Mouse (Mus musculus): ENCODE measurements around the gene Exoc3l. TPM values are rescaled to one million over a fixed set of nuclear protein-coding genes. Genes with fewer than 3 reads are reported as not detected.

The Exoc3l gene
- polyA plus RNA-seq, 1 experiment from 2014 or later = 8.0 TPM

DNA sequence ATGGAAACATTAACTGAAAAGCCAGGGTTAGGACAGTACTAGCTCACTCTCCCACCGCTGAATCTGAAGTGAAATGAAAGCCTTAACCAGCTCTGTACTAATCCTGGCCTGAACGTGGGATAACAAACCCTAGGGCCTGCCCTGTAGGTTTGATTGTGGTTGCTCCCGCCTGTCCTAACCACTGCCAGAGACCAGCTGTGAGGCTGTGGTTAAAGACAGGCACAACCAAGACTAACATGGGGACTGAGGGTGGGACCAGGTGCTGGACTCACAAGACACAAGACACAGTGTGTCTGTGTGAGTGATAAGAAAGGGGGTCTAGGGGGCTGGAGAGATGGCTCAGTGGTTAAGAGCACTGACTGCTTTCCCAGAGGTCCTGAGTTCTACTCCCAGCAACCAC, 15.3 kb downstream of the Exoc3l start:
- H3K4me2 ChIP-seq (ENCODE audit: low read depth, low read length) = no peak overlapping the region
- no peak overlapping the region for H3K4me3 ChIP-seq (ENCODE audit: low read depth, low read length)
- H3K4me1 ChIP-seq (ENCODE audit: control insufficient read depth, insufficient read depth, low read length) = 0 out of 2 replicates have a peak, but pooled peaks cover 2% of the 10 kb centered on the region
- no peak overlapping the region for H3K27ac ChIP-seq (ENCODE audit: low read depth, low read length)
- no peak for ATAC-seq (ENCODE audit: low read depth)
- H3K27me3 ChIP-seq (ENCODE audit: control insufficient read depth, insufficient read depth, low read length) = peaks cover 8% of the 10 kb centered on the region
- peaks cover 30% of the 10 kb centered on the region; the same call in 1 of the 2 replicates for H3K36me3 ChIP-seq (ENCODE audit: control insufficient read depth, insufficient read depth, low read length)
- WGBS = 74% methylated on average over 3 of the region's 3 CpGs
- H3K9me3 ChIP-seq (ENCODE audit: control insufficient read depth, low read length) = no peaks in the 10 kb centered on the region
- H3K9ac ChIP-seq (replicated peaks; ENCODE audit: low read depth, low read length) = no peak overlapping the region

DNA sequence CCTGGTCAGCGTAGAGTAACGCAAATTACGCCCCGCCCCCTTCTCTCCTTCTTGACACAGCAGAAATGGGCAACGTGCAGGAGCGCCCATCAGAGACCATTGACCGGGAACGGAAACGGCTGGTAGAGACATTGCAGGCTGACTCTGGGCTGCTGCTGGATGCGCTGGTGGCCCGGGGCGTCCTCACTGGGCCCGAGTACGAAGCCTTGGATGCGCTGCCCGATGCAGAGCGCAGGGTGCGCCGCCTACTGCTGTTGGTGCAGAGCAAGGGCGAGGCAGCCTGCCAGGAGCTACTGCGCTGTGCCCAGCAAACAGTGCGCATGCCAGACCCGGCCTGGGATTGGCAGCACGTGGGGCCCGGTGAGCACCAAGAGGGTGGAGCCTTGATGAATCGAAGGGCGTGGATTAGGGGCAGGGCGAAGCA, 17.0 kb downstream of the Exoc3l start:
- no peak overlapping the region for H3K4me3 ChIP-seq (ENCODE audit: low read depth, low read length)
- peak overlapping the region; percentile 6; the same call in 1 of the 2 replicates for H3K4me2 ChIP-seq (ENCODE audit: low read depth, low read length)
- H3K4me1 ChIP-seq (ENCODE audit: control insufficient read depth, insufficient read depth, low read length) = 0 out of 2 replicates have a peak, but pooled peaks cover 2% of the 10 kb centered on the region
- H3K27ac ChIP-seq (ENCODE audit: low read depth, low read length) = no peak overlapping the region
- H3K27me3 ChIP-seq (ENCODE audit: control insufficient read depth, insufficient read depth, low read length) = peaks cover 18% of the 10 kb centered on the region
- WGBS = 2% methylated on average over 28 of the region's 28 CpGs
- peaks cover 21% of the 10 kb centered on the region; the same call in 1 of the 2 replicates for H3K36me3 ChIP-seq (ENCODE audit: control insufficient read depth, insufficient read depth, low read length)
- H3K9ac ChIP-seq (replicated peaks; ENCODE audit: low read depth, low read length) = no peak overlapping the region
- ATAC-seq (ENCODE audit: low read depth) = peak; percentile 71
- H3K9me3 ChIP-seq (ENCODE audit: control insufficient read depth, low read length) = no peaks in the 10 kb centered on the region

DNA sequence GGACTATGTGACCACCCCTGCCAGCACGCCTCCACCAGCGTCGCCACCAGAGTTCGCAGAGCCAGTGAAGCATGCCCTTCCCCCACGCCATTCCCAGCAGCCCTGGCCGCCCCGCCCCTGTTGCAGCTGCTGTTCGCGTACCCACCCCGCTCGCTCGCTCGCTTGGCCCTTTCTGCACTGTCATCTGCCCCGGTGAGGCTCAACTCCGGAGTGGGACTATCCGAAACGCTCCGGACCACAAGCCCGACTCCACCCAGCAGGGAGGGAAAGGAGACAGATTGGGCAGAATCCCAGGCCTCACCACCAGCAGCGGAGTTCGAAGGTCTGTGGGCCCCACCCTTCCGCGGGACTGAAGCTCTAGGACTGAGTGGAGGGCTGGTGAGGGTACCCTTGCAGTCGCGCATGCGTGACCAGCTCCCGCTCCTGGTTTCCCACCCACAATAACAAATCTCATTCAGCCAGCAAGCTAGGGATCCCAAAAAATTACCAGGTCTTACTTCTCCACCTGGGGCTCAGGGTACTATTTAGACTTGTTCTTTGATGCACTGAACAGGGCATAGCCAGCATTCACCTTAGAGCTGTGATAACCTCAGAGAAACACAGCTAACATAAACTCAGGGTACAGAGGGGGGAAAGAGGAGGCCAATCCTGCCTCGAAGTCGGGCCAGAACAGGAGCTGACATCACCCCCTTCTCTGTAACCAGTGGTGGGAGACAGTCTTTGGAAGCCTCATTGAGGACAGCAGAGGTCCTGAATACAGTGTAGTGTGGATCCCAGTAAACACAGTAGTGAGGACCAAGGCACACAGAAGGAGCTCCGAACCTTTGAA, 19.4 kb downstream of the Exoc3l start:
- Histone ChIP-seq H3K9me3 (ENCODE audit: control insufficient read depth, low read length) (no peaks in the 10 kb centered on the region), H3K27ac (ENCODE audit: low read depth, low read length) (no peak overlapping the region)

DNA sequence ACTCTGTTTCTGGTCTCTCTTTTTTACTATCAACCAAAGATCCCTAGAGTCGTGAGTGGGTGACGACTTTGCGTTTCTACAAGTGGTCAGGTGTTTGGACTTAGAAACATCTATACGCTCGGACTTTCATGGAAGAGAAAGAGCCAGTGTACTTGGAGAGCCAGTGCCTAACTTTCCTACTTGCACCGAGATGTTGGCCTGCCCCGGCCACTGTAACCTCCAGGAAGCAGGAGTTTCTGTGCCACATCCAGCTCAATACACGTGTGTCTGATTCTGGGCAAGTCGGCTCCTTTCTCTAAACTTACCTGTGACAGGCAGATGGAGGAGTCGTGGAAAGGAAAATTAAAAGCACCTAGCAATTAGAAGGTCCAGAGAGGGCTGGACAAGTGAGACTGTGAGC, 20.1 kb downstream of the Exoc3l start, which contains the start of gene Nol3:
TSS of gene Nol3 (plus strand) at position 301 of the 400 bp plus-strand sequence.
- no peak for ATAC-seq (ENCODE audit: low read depth)
- peaks cover 38% of the 10 kb centered on the region for H3K27me3 ChIP-seq (ENCODE audit: control insufficient read depth, insufficient read depth, low read length)
- 0 out of 2 replicates have a peak, but pooled peaks cover 6% of the 10 kb centered on the region for H3K36me3 ChIP-seq (ENCODE audit: control insufficient read depth, insufficient read depth, low read length)
- H3K4me1 ChIP-seq (ENCODE audit: control insufficient read depth, insufficient read depth, low read length) = 0 out of 2 replicates have a peak, but pooled peaks cover 2% of the 10 kb centered on the region
- H3K4me2 ChIP-seq (ENCODE audit: low read depth, low read length) = peak within 1 kb of the TSS; percentile 61
- no peaks in the 10 kb centered on the region for H3K9me3 ChIP-seq (ENCODE audit: control insufficient read depth, low read length)
- peak within 1 kb of the TSS; percentile 33 for H3K4me3 ChIP-seq (ENCODE audit: low read depth, low read length)
- WGBS = 8% methylated on average over 10 of the region's 10 CpGs
- H3K27ac ChIP-seq (ENCODE audit: low read depth, low read length) = no peak within 1 kb of the TSS
- H3K9ac ChIP-seq (replicated peaks; ENCODE audit: low read depth, low read length) = peak within 1 kb of the TSS; percentile 34

More for the DNA sequence above, 19.4 kb downstream of the Exoc3l start:
- H3K36me3 ChIP-seq (ENCODE audit: control insufficient read depth, insufficient read depth, low read length) = peaks cover 9% of the 10 kb centered on the region; the same call in 1 of the 2 replicates
- WGBS = 2% methylated on average over 30 of the region's 30 CpGs
- H3K4me3 ChIP-seq (ENCODE audit: low read depth, low read length) = peak overlapping the region; percentile 33
- peak overlapping the region; percentile 34 for H3K9ac ChIP-seq (replicated peaks; ENCODE audit: low read depth, low read length)
- H3K4me2 ChIP-seq (ENCODE audit: low read depth, low read length) = peak overlapping the region; percentile 61
- H3K4me1 ChIP-seq (ENCODE audit: control insufficient read depth, insufficient read depth, low read length) = 0 out of 2 replicates have a peak, but pooled peaks cover 2% of the 10 kb centered on the region
- peak; percentile 65 for ATAC-seq (ENCODE audit: low read depth)
- peaks cover 31% of the 10 kb centered on the region for H3K27me3 ChIP-seq (ENCODE audit: control insufficient read depth, insufficient read depth, low read length)

DNA sequence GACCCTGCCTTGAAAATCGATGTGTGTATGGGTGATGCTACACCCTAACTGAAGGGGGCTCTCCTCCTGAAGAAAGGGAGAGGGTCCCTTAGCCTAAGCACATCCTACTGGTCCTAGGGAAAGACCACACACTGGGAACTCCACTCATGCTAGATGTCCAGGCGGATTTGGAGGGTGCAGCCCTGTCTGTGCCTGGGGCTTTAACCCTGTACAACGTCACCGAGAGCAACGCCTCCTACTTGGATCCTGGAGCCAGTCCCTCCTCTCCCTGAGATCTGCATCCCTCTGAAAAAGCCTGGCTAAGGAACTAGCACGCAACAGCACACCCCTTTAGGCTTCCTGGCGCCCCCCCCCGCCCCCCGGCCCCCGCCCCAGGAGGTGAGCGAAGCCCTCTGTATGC, 20.5 kb downstream of the Exoc3l start:
- H3K4me2 ChIP-seq (ENCODE audit: low read depth, low read length) = peak overlapping the region; percentile 61; the same call in 1 of the 2 replicates
- no peak for ATAC-seq (ENCODE audit: low read depth)
- peaks cover 42% of the 10 kb centered on the region for H3K27me3 ChIP-seq (ENCODE audit: control insufficient read depth, insufficient read depth, low read length)
- 10% methylated on average over 11 of the region's 11 CpGs for WGBS
- H3K4me3 ChIP-seq (ENCODE audit: low read depth, low read length) = no peak overlapping the region
- no peak overlapping the region for H3K27ac ChIP-seq (ENCODE audit: low read depth, low read length)
- no peaks in the 10 kb centered on the region for H3K9me3 ChIP-seq (ENCODE audit: control insufficient read depth, low read length)
- H3K36me3 ChIP-seq (ENCODE audit: control insufficient read depth, insufficient read depth, low read length) = 0 out of 2 replicates have a peak, but pooled peaks cover 6% of the 10 kb centered on the region
- peaks cover 2% of the 10 kb centered on the region; the same call in 1 of the 2 replicates for H3K4me1 ChIP-seq (ENCODE audit: control insufficient read depth, insufficient read depth, low read length)
- no peak overlapping the region for H3K9ac ChIP-seq (replicated peaks; ENCODE audit: low read depth, low read length)

DNA sequence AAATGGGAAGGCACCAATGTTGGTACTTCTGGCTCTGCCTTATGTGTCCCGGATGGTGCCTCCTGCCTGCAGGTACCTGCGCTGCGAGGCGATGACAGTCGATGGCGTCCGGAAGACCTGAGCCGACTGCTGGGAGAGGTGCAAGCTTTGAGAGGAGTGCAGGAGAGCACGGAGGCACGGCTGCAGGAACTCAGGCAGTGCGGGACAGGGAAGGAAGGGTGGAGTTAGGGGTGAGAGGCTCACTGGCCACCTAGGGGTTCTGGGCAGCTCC, 25.1 kb downstream of the Exoc3l start:
- no peak for ATAC-seq (ENCODE audit: low read depth)
- Histone ChIP-seq H3K4me1 (ENCODE audit: control insufficient read depth, insufficient read depth, low read length) (peaks cover 11% of the 10 kb centered on the region), H3K9me3 (ENCODE audit: control insufficient read depth, low read length) (no peaks in the 10 kb centered on the region), H3K27me3 (ENCODE audit: control insufficient read depth, insufficient read depth, low read length) (peaks cover 64% of the 10 kb centered on the region), H3K4me3 (ENCODE audit: low read depth, low read length) (no peak overlapping the region), H3K9ac (replicated peaks; ENCODE audit: low read depth, low read length) (no peak overlapping the region), H3K36me3 (ENCODE audit: control insufficient read depth, insufficient read depth, low read length) (no peaks in the 10 kb centered on the region), H3K27ac (ENCODE audit: low read depth, low read length) (no peak overlapping the region), H3K4me2 (ENCODE audit: low read depth, low read length) (0 out of 2 replicates have a peak overlapping the region, but pooled peaks have one; percentile 5)
- 2% methylated on average over 11 of the region's 11 CpGs for WGBS

DNA sequence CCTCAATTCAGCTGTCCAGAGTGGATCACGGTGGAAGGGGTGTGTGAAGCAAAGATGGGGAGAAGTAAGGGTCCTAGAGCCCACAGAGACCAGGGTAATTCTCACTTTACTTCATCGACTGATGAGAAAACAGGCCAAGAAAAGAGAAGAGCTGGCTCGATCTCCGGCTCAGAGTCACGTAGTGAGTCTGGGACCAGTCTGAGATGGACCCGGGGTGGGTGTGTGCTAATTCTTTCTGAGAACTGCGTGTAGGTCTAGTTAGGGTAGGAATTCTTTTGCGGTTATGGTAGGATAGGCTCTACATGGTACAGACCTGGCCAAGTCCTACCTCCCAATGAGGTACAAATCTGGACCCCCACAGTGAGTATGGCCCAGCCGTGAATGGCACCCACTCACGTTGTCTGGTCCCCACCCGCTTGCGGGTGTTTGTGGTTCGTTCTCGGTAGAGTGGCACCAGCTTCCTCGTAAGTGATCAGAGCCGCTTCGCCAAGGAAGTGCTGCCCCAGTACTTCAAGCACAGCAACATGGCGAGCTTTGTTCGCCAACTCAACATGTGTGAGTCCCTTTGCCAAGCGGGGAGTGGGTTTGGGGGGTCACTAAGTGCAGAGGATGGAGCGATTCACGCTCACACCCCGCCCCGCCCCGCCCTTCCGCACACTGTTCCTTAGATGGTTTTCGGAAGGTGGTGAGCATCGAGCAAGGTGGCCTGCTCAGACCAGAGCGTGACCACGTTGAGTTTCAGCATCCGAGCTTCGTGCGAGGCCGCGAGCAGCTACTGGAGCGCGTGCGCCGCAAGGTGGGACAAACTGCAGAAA, 25.6 kb downstream of the Exoc3l start:
- H3K27ac ChIP-seq (ENCODE audit: low read depth, low read length) = no peak overlapping the region
- peak overlapping the region; percentile 39 for H3K4me3 ChIP-seq (ENCODE audit: low read depth, low read length)
- H3K4me1 ChIP-seq (ENCODE audit: control insufficient read depth, insufficient read depth, low read length) = peaks cover 11% of the 10 kb centered on the region
- no peak for ATAC-seq (ENCODE audit: low read depth)
- H3K4me2 ChIP-seq (ENCODE audit: low read depth, low read length) = peak overlapping the region; percentile 79
- no peak overlapping the region for H3K9ac ChIP-seq (replicated peaks; ENCODE audit: low read depth, low read length)
- no peaks in the 10 kb centered on the region for H3K9me3 ChIP-seq (ENCODE audit: control insufficient read depth, low read length)
- no peaks in the 10 kb centered on the region for H3K36me3 ChIP-seq (ENCODE audit: control insufficient read depth, insufficient read depth, low read length)
- peaks cover 68% of the 10 kb centered on the region for H3K27me3 ChIP-seq (ENCODE audit: control insufficient read depth, insufficient read depth, low read length)
- WGBS = 2% methylated on average over 39 of the region's 39 CpGs

DNA sequence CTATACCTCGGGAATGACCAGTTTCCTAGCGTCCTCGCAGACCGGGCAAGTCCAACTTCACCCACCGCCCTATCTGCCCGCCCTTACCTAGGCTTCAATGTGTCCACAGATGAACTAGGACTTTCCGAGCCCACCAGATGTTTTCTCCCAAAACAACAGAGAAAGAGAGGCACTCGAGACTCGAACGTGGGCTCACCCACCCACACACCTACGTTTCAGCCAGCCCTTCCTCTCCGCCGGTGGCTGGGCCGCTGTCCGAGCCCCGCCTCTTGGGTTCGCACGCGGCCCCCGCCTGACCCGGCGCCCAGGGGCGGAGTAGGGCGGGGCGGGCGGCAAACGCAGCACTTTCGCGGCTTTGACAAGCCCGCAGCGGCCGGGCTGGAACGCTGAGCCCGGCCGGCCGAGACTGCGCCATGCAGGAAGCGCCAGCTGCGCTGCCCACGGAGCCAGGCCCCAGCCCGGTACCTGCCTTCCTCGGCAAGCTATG, 26.4 kb downstream of the Exoc3l start, which contains the start of gene Hsf4:
TSS of gene Hsf4 (plus strand) at position 341 of the 487 bp plus-strand sequence.
- no peak; the same call in 1 of the 2 replicates for ATAC-seq (ENCODE audit: low read depth)
- Histone ChIP-seq H3K36me3 (ENCODE audit: control insufficient read depth, insufficient read depth, low read length) (no peaks in the 10 kb centered on the region), H3K4me2 (ENCODE audit: low read depth, low read length) (peak within 1 kb of the TSS; percentile 79), H3K9ac (replicated peaks; ENCODE audit: low read depth, low read length) (peak within 1 kb of the TSS; percentile 43), H3K4me3 (ENCODE audit: low read depth, low read length) (peak within 1 kb of the TSS; percentile 39), H3K9me3 (ENCODE audit: control insufficient read depth, low read length) (no peaks in the 10 kb centered on the region), H3K27ac (ENCODE audit: low read depth, low read length) (no peak within 1 kb of the TSS), H3K27me3 (ENCODE audit: control insufficient read depth, insufficient read depth, low read length) (peaks cover 69% of the 10 kb centered on the region), H3K4me1 (ENCODE audit: control insufficient read depth, insufficient read depth, low read length) (peaks cover 11% of the 10 kb centered on the region)
- under 1% methylated on average over 42 of the region's 42 CpGs for WGBS
